In the genomic region with DNA sequence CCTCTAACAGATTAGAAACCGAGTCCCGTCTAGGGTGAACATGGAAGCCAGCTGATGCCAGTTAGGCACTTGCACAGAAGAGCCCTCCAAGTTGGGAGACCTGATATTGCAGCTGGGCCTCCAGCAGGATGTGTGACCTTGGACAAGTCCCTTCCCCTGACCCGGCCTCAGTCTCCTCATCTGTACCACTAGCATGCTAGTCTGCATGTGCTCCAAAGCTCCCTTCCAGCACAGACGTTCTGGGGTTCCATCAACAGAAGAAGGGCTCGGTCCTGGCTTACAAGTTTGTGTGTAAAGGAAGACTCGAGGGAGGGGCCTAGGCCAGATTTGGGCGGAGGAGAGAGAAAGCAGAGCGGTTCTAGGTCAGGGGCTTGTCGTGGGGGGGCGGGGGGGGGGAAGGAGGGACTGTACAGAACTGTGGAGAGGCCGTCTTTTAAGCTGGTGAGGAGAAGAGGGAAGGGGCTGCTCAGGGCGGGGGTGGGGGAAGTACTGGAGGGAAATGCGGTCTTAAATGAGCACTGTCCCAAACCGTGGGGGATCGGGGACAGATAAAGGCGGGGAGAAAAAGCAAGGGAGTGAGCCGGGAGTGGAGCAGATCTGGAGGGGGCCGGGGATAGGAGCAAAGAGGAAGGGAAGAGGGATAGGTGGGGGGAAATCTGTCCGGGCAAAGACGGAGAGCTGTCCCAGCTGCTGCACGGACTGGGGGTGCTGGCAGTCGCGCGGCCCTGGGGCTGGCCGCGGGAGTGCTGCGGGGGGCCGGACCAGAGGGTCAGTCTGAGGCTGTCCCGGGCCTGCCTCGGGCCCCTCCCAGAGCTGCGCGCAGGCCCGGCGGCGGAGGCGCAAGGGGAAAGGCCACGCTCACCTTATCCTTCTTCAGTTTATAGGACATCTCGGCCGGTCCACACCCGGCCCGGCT, we compare ENCODE assay signal across 1 mouse cellular context.
TF ChIP-seq lines count a peak whose summit lies in the region.

No protein-coding gene starts in this region.

TF ChIP-seq in MEL, 35 proteins besides CTCF, POLR2A, EP300 and RAD21 (continued from another document):
- TF ChIP-seq NRF1 (IDR thresholded peaks at IDR 0.05; ENCODE audit: insufficient read depth, low read depth, low read length, poor library complexity, severe bottlenecking): no peak
- no peak for TF ChIP-seq MAFK (IDR thresholded peaks at IDR 0.05; ENCODE audit: borderline replicate concordance, low read depth, low read length)
- no peak for TF ChIP-seq TAL1 (IDR thresholded peaks at IDR 0.05; ENCODE audit: low read length)
- no peak for TF ChIP-seq MAX (IDR thresholded peaks at IDR 0.05; ENCODE audit: low read length)
- 0 out of 2 replicates have a peak, but pooled peaks have one; percentile 6 for TF ChIP-seq SIN3A (IDR thresholded peaks at IDR 0.05; ENCODE audit: low read length)
- no peak for TF ChIP-seq CHD2 (IDR thresholded peaks at IDR 0.05; ENCODE audit: low read length)
- TF ChIP-seq E2F4 (IDR thresholded peaks at IDR 0.05; ENCODE audit: borderline replicate concordance, low read depth, low read length): no peak
- no peak for TF ChIP-seq GATA1 (IDR thresholded peaks at IDR 0.05; ENCODE audit: low read depth, low read length)
- TF ChIP-seq ZKSCAN1 (IDR thresholded peaks at IDR 0.05; ENCODE audit: low read depth, low read length): no peak
- 0 out of 2 replicates have a peak, but pooled peaks have one; percentile 26 for TF ChIP-seq UBTF (IDR thresholded peaks at IDR 0.05; ENCODE audit: borderline replicate concordance, insufficient read depth, low read depth, low read length)
- TF ChIP-seq ETS1 (IDR thresholded peaks at IDR 0.05; ENCODE audit: low read depth, low read length): no peak
